Mouse (Mus musculus): Measurements from ENCODE around the gene Lgr4.

- TF ChIP-seq CTCF (IDR thresholded peaks at IDR 0.05; ENCODE audit: low read depth) (no peak), EP300 (IDR thresholded peaks at IDR 0.05; ENCODE audit: low read depth) (no peak)
Measured at GRCm38 (mm10) chr2:109929256-109929655, 11.8 kb downstream of the Lgr4 start.
